Mouse (Mus musculus) c-Kit-positive CD71-positive TER-119-positive erythroid progenitor cells, embryonic 14.5 days (primary cell): ENCODE data around the gene 4930583I09Rik.
A peak's percentile ranks its signal among the peaks of the same experiment; 100 is the strongest.

Experiments
- DNase-seq: peaks from one replicate; pipeline ENCODE4 v3.0.0-alpha.2; 2013; ENCODE audit warnings: low spot score

Gene 4930583I09Rik

DNA sequence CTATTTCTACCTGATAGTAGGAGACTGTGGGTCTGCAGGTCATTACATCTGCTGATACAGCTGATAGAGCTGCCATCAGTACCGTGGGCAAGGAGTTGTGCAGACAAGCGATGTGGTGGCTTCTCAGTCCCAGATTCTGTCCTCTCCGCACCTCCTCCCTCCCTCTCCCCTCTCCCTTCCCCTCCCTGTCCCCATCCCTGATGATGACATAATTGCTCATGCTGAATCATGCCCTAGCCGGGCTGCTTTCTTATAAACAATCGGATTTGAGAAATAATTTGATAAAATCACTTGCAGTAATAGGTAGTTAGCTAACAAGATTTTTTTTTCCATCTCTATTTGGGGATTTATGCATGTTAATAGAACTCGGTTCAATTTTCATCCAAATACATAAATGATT lies at the start of gene 4930583I09Rik:
4930583I09Rik (minus strand) TSS at position 144 of the 400 bp plus-strand sequence.
- no peak for DNase-seq

- no peak for DNase-seq
Observed at GRCm38 (mm10) chr17:64876111-64876510, 40.2 kb upstream of the 4930583I09Rik start.

GRCm38 (mm10) chr17:64873651-64874072 lies 37.8 kb upstream of the 4930583I09Rik start:
- DNase-seq: peak; percentile 15

DNA sequence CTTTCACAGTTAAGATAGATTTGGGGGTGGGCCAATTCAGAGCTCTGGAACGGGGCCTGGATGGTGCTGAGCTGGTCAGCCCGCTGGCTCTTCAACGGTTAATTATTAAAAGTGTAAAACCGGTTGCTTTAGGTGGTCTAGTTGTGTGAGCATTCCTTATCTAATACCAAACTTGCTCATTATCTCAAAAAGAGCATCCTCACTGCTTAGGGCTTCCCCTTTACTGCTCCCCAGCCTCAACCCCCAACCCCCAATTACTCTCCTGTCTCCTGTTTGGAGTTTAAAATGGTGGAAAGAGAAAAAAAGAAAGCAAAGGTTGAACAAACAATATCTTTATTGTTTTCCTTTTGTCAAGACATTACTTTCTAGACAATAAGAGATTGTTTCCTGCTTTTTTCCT lies 27.9 kb upstream of the 4930583I09Rik start:
- DNase-seq: no peak

DNA sequence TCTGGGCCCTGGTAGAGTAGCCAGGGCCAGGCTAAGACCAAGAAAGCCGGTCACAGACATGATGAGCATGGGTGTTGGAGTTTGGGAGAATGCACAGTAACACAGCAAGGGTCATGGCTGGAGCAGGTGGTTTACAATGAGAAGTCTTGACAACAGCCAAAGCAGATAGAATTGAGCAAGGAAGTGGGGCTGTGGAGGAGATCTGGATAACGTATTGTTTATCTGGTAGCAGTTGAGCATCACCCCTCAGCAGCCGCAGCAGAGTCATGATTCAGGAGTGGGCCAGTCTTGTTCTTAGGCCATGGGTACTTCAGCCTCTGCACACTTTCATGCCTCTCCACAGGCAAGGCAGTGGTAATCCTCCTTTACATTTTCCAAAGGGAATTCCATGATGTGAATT lies 25.1 kb upstream of the 4930583I09Rik start:
- no peak for DNase-seq

DNA sequence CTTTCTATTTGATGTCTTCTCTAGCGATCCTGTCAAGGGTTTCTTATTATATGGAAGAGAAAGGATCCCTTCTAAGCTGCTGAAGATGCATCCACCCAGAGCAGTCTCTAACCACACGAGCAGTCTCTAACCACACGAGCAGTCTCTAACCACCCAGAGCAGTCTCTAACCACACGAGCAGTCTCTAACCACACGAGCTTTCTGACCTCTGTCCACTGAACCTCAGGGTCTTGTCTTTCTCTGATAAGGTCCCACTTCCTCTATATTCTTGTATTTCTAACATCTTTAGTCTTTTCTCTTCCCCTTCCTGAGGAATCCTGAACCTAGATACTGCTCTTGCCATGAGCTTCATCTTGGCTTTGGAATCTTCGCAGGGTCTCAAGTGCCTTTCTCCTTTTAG lies 23.0 kb upstream of the 4930583I09Rik start:
- DNase-seq: no peak

GRCm38 (mm10) chr17:64848031-64848430 lies 12.2 kb upstream of the 4930583I09Rik start:
- DNase-seq: no peak

DNA sequence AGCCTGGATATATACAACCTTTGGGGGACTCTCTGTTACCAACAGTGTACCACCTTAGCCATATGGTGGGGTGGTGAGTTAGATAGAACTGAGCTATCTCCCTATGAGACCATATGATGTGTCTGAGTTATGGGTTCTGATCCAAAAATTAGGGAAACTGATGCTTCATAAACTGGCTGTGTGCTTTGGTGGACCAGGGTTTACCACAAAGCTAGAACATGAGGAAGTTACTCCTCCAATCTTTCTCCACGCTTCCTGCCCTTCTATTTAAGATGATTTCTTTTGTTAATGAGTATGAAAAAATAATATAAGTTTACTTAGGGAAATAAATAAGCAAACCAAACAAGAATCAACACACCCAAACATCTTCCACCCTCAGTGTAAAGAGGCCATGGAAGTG lies 10.8 kb upstream of the 4930583I09Rik start:
- no peak for DNase-seq

DNA sequence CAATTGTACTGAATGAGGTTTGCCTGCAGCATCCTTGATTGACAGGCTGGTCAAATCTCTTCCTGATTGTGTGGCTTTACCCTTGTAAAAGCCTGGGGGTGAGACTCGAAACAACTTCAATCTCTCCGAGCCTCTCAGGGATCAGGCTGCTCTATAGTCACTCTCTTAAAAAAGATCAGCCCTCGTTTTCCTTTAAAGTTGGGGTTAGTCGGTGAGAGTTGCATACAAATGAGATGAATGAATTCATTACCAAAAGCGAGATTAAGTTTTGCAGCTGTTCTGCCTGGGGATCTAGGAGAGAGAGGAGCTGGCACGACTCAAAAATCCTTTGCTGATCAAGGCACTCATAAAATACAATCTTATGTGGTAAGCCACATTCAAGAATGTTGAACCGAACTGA lies 1.0 kb upstream of the 4930583I09Rik start:
- no peak for DNase-seq

GRCm38 (mm10) chr17:64836352-64836751 lies 481 bp upstream of the 4930583I09Rik start:
- no peak for DNase-seq

GRCm38 (mm10) chr17:64833906-64834490 lies 1.9 kb downstream of the 4930583I09Rik start:
- DNase-seq: no peak

DNA sequence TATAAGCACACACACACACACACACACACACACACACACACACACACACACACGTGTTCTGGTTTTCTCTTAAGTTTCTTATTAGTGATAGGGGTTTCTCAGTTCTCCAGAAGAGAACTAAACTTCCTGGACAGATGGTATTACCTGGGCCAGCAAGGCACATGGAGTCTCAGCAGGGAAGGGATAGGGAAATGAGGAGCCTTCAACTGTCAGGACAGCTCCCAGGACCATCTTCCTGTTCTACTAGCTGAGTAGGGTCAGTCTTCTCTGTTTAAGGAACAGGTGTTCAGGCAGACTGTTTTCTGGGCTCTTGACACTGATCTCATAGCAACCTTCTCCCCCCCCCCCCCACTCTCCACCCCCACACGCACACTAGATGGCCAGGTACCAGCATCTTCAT lies 2.8 kb downstream of the 4930583I09Rik start:
- no peak for DNase-seq

DNA sequence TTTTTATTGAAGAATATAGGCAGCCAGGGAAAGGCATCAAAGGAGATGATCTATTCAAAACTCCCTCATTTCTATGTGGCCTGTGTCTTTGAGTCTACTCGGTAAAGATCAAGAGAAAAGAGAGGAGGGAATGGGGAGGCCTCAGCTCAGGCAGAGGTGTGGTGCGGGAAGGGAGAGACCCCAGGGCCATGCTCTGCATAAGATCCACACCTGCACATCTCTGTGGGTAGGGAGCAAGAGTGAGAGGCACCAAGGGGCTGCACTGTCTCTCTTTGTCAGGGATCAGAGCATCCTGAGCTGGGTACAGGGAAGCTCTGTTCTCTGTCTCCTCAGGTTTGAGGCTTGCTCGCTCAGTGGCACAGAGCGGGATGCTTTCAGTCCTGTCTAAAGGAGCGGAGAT lies 8.4 kb downstream of the 4930583I09Rik start:
- DNase-seq: no peak

DNA sequence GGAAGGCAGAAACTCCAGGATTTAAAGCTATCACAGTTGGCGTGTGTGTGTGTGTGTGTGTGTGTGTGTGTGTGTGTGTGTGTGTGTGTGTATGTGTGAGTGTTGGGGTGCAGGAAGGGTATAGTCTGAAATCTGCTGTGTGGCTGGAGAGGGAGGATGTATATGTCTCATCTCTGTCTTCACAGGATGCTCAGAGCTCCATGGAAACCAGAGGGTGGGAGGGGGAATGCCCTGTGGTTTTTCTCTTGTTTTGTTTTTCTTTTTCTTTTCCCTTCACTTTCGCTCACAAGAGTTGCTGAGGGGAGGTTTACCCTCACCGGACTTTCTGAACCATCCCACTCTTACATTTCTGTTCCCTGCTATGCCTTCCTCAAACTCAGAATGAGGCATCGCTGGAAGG lies 9.0 kb downstream of the 4930583I09Rik start:
- no peak for DNase-seq

- DNase-seq: no peak
Observed at GRCm38 (mm10) chr17:64822561-64822960, 13.3 kb downstream of the 4930583I09Rik start.

DNA sequence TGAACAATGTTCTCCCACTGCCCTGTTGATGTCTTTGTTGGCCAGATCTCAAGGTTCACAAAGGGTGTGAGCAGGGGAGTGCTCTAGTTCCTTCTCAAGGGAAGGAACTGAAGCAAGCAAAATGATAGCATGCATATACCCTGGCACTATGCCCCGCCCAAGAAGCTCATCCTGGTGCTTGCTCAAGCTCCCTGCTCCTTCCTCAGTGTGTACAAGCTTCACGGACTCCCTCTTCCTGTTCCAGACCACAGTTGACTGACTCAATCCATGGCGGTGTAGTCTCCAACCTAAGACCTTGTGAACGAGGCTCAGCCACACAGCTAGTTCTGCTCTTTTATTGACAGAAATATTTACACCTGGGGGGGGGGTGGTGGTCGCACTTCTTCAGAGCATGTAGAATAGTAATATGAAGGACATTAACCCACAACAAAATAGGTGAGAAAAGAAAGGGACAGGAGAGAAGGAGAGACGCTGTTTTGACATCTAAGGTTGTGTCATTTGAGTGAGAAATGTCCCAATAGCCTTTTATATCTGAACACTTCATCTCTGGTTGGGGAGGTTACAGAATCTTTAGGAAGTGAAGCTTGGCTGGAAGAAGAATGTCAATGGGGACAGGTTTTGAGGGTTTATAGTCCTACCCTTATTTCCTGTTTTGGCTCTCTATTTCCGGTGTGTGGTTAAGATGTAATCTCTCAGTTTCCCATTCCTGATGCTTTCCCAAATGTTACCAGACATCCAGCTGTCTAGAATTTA lies 14.9 kb downstream of the 4930583I09Rik start:
- no peak for DNase-seq

GRCm38 (mm10) chr17:64816298-64816697 lies 19.6 kb downstream of the 4930583I09Rik start:
- no peak for DNase-seq

DNA sequence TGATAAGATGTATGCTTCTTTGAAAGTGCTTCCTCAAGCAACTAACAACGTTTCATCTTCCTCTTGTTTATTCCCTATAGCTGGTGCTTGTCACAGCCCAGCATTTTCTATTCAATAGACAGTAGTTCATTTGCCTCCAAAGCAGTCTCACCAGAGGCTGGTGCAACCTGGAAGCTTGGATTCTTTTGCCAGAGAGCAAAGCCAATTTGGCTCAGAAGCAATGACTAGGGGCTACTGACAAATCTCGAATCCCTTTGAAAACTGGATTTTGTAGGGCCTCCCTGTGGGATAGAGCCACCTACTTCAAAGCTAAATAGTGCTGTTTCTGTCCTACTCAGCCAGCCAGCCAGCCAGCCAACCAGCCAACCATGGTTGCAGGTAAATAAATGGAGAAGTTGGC lies 20.1 kb downstream of the 4930583I09Rik start:
- DNase-seq: no peak

DNA sequence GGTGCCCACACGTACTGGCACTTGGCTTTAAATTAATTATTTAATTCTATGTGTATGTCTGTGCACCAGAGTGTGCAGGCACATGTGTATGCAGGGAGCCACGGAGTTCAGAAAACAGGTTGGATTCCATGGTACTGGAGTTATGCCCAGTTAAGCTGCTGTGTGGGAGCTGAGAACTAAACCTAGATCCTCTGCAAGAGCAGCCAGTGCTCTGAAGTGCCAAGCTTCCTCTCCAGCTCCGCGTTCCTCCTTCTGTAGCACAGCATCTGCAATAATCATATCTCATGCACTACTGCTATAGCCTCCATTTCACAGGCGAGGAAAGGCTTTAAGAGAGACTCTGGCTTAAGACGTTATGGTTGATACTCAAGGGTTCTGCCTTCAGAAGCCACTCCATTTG lies 22.3 kb downstream of the 4930583I09Rik start:
- no peak for DNase-seq

DNA sequence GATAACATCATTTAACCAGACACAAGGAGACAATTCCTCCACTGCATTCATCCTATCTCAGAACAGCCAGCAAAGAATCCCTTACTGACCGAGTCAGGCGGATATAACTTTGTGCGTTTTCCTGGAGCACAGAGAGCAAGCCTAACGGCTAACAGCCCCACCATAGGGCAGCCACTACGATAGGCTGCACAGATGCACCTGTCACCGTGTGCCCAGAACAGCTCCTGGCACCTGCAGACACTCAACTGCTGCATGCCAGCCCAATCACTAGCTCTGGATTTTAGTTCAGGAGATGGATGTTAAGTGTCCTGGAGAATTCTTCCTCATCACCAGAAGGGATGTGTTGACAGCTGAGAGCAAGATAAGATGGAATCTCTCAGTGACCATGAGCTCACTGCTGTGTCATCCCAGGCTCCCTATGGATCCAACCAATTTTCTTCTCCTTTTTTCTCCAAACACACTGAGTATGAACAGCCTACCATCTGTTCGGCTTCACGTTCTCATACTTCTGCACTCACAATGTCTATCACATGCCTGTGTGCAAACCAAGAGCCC lies 29.8 kb downstream of the 4930583I09Rik start:
- DNase-seq: no peak

- DNase-seq: no peak
Observed at GRCm38 (mm10) chr17:64804375-64805124, 31.3 kb downstream of the 4930583I09Rik start.

- DNase-seq: no peak
Observed at GRCm38 (mm10) chr17:64802956-64803275, 33.0 kb downstream of the 4930583I09Rik start.
